Mouse (Mus musculus): Measurements from ENCODE around the gene Rad9b. TPM values are rescaled to one million over a fixed set of nuclear protein-coding genes. Genes with fewer than 3 reads are reported as not detected.

Gene Rad9b
- total RNA-seq, 1 experiment from 2014 or later: 7.4 TPM

DNA sequence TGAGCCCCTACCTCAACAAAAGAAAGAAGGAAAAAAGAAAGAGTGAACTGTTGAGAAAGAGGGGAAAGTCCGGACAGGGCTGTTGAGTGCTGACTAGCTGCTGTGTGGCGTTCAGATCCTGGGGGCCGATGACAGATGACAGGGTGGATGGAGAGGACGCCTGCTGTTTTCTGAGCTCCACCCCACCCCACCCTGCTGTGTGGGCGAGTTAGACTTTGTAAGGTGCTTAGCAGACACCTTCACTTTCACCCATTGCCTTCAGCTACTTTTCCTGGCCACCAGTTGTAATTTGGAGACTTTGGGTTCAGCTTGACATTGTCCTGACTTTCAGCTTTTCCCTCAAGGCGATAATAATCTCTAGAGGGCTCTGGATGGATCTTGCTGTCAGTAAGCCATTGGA lies 62.9 kb downstream of the Rad9b start:
- ATAC-seq (replicated peaks; ENCODE audit: insufficient number of reproducible peaks, low FRiP score, low TSS enrichment, poor library complexity, severe bottlenecking): no peak

DNA sequence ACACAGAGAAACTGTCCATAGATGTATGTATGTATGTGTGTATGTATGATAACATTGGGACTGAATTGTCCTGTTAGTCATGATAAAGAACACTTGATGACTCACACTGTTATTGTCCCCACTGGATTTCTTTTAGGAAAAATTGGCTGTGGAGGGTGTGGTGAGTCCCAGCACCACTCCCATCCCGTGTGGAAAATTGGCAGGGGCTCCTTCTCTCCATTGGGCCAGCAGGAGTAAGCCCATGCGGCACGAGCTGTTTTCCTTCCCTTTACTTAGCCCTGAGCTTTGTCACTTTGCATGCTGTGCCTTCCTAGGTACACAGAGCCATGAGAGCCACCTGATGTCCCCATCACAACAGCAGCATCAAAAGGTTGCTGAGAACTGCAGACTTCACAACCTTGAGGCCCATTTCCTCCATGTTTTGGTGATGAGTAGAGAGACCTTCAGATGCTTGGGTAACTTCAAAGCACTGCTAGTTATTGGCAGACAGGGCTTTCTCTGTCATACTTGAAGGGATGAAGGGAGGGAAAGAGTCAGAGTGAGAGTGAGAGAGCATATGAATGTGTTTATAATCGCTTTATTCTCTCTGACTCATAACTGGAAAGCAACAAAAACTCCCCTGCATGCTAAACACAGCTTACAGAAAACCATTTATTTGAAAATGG lies 65.8 kb downstream of the Rad9b start:
- no peak for ATAC-seq (replicated peaks; ENCODE audit: insufficient number of reproducible peaks, low FRiP score, low TSS enrichment, poor library complexity, severe bottlenecking)

DNA sequence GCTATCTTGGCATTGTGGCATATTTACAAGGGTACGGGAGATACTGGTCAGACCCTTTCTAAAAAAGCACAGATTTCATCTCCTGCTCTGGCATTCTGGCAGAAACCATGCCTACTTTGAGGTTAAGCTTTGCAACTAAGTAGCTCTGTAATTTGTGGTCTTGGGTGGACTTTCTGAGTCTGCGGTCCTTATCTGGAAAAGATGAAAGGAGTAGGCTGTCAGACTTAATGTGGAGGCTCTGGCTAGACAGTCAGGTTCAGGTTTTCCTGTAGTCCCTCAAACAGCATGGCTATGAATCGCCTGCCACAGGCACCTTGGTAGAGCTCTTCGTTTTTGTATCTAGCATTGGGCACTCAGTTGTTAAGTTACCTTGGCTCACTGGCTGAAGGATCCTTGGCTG lies 67.0 kb downstream of the Rad9b start:
- no peak for ATAC-seq (replicated peaks; ENCODE audit: insufficient number of reproducible peaks, low FRiP score, low TSS enrichment, poor library complexity, severe bottlenecking)

DNA sequence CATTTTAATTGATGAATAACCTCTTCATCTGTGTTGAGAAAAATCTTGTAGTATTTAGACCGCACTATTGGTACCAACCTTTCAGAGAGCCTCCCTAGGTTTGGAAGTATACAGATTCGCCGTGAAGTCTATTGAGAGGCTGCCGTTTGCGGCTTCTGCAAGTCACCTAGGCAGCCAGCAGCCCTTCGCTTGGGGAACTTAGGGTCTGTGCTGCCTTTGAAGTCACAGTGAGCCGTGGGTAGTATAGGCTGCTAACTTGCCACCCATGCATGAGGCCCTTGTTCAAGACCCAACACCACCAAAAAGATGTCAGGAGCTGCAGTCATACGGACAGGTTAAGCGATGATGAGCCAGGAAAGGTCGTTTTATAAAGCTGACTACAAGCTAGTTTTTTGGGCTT lies 67.8 kb downstream of the Rad9b start:
- no peak for ATAC-seq (replicated peaks; ENCODE audit: insufficient number of reproducible peaks, low FRiP score, low TSS enrichment, poor library complexity, severe bottlenecking)

DNA sequence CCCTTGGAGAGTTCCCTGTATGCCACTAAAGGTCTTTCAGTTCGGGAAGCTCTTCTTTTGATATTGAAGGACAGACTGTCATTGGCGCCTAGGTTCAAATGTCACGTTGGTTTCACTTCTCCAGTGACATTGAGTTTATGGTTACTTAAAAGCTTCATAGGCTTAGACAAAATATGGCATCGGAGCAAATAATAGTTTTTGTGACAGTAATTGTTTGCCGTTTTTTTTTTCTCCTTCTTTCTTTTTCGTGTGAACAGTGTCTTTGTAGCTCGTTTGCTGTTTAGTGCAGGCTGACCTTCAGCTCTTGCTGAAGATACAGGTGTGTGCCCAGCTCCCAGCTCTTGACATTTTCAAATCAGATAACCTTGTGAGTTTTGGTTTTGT lies 68.3 kb downstream of the Rad9b start:
- ATAC-seq (replicated peaks; ENCODE audit: insufficient number of reproducible peaks, low FRiP score, low TSS enrichment, poor library complexity, severe bottlenecking): peak; percentile 42

DNA sequence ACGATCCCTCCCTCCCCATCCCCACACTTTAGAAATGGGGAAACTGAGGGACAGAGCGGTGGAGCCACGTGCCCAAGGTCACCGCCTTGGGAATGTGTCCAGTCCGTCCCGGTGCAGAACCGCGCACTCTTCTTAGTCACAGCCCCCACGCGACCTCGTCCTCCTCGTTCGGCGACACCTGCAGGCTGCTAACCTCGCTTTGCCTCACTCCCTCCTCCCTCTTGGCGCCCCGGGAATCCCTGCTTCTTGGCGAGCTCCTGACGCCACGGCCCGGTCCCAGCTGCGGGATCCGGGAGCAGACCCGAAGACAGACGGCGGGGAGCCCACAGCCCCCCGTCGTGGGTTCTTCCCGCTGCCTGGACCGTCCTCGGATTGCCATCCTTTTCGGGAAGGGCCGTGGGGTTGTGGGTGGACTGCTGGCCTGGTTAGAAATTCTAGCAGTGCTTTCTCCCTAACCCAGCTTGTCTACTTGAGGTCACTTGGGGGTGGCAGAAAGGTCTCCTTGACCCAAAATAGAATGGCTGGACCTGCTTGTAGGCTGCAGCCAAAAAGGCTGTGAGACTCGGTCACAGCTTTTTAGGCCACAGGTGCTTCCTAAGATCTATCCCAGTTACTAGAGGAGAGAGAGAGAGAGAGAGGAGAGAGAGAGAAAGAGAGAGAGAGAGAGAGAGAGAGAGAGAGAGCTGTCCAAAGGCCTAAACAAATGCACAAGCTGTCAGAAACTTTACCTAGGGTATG lies 68.8 kb downstream of the Rad9b start:
- ATAC-seq (replicated peaks; ENCODE audit: insufficient number of reproducible peaks, low FRiP score, low TSS enrichment, poor library complexity, severe bottlenecking): no peak

DNA sequence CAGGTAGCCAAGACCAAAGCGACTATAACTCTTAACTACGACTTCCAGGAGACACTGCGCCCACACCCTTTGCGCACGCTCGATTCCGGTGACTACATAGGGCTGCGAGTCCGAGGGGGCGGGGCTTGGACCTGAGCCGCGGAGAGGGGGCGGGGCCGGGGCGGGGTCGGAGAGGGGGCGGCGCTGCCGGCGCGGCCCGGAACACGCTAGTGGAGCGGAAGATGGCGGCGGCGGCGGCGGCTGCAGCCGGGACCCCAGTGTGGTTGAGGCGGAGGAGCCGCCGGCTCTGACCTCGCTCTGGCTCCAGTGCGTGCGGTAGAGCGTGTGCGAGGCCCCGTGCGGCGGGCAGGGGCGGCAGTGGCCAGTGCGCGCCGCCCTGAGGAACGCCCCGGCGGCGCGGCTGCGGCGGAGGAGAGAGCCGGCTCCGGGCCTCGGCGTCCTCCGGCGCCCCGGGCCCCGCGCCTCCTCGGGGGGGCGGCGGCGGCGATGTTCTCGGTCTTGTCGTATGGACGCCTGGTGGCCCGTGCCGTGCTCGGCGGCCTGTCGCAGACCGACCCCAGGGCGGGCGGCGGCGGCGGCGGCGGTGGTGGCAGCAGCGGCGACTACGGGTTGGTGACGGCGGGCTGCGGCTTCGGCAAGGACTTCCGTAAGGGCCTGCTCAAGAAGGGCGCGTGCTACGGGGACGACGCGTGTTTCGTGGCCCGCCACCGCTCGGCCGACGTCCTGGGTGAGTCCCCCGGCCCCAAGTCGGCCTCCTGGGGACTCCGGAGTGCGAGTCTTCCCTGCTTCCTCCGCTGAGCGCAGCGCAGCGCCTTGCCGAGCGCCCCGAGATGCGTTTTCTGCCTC lies 69.6 kb downstream of the Rad9b start, which contains the start of gene Pptc7:
Gene Pptc7 (plus strand): TSS at position 183 of the 846 bp plus-strand sequence.
- peak; percentile 81 for ATAC-seq (replicated peaks; ENCODE audit: insufficient number of reproducible peaks, low FRiP score, low TSS enrichment, poor library complexity, severe bottlenecking)

DNA sequence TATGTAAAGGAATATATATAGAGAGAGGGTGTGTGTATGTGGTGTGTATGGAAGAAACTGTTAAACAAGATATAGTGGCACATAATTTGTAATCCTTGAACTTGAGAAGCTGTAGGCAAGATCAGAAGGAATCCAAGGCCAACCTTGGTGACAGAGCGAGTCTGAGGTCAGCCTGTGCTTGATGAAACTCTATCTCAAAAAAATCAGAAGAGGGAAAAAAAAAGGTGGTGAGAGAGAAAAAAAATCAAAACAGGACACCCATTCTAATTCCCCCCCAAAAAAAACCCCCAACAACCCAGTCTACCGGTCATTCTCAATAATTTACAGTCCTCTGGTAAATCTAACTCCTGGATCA lies 70.2 kb downstream of the Rad9b start:
- no peak for ATAC-seq (replicated peaks; ENCODE audit: insufficient number of reproducible peaks, low FRiP score, low TSS enrichment, poor library complexity, severe bottlenecking)

DNA sequence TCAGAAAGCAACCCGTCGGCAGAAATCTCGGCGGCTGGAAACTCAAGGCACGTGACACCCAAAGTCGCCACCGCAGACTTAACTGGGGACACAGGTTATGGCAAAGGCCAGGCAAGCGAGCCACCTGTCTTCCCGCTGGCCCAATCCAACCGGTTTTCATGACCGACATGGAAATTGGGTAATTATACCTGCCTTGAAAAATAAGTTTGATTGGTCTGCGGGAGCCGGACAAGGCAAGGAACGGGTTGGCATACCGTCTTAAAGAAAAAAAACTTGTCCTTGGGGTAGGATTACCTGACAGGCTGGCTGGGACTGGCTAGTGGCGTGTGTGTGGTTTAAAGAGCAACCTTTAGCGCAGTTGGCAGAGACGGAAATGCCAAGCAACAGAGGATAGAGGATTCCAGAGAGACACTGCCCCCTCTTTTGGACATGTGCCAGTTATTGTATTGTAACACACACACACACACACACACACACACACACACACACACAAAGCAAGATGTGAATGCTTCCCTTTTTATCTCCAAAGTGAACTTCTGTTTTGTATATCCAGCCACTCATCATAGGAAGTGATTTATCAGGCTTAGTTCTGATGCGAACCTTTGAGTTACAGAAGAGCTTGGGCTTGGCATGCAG lies 73.1 kb downstream of the Rad9b start:
- peak; percentile 57 for ATAC-seq (replicated peaks; ENCODE audit: insufficient number of reproducible peaks, low FRiP score, low TSS enrichment, poor library complexity, severe bottlenecking)

DNA sequence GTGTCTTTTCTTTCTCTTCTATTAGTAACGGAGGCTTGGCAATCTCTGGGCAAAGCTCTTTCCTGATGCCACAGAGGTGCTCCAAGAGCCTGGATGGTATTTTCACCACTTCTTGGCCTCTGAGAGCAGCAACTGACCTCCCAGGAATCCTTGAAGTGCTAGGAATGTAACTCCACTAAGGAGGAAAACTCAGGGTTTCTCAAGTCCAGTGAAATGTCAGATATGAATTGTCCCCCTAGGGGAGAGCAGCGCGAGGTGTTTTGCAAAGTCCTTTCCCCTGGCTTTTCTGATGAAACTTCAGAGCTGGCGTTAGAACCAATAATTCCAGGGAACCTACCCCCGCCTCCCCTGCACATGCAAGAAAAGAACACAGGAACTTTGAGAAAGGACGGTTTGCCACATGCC lies 73.6 kb downstream of the Rad9b start:
- ATAC-seq (replicated peaks; ENCODE audit: insufficient number of reproducible peaks, low FRiP score, low TSS enrichment, poor library complexity, severe bottlenecking): no peak

DNA sequence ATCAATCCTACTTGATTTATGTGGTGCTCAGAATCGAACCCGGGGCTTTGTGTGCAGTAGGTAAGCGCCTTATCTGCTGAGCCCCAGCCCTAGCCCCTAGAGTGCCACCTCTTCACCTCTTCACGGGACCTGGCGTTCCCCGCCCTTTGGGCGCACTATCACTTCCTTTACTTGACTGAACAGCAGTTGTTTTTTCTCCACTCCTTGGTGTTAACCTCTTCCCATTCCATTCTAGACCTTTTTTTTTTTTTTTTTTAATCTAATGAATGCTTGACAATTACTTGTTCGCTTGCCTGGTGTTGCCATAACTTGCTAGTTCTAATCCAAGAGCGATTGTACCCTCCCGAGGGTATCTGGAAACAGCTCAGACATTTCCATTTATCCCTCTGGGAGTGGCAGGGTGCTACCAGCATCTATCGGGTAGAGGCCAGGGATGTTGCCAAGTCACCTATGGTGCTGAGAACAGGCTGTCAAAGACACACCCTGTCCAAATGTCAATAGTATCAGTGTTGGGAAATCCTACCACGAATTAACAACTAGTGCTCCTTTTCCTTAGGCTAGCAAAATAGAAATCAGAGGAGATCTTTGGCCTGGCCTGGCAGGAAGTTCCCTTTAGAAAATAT lies 74.1 kb downstream of the Rad9b start:
- ATAC-seq (replicated peaks; ENCODE audit: insufficient number of reproducible peaks, low FRiP score, low TSS enrichment, poor library complexity, severe bottlenecking): no peak

DNA sequence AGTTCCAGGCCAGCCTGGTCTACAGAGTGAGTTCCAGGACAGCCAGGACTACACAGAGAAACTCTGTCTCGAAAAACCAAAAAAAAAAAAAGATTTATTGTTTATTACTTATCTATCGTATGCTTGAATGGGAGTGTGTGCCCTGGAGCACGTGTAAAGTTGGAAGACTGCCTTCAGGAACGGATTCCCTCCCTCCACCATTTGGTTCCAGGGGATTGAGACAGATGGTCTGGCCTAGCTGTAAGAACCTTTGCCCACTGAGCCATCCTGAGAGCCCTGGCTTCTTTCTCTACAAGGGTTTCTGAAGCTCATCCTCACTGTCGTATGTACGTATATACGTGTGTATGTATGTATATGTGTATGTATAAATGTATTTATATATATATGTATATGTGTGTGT lies 75.1 kb downstream of the Rad9b start:
- no peak for ATAC-seq (replicated peaks; ENCODE audit: insufficient number of reproducible peaks, low FRiP score, low TSS enrichment, poor library complexity, severe bottlenecking)

DNA sequence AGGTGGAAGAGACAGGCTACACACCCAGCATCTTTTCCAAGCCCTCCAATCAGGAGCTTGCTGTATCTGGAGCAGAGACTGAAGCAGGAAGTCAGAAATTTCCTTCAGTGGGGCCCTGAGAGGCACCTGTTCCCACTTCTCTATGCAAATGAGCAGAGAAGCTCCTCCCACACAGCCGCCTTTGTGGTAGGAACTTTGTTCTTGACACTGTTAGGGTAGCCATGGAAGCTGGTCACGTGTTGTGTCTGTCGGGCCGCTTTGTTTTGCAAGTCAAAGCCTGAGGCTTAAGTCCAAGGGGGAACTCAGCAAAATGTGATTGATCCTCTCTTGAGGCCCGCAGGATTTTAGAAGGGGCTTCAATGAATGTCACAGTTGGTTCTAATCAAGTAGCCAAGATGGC lies 79.2 kb downstream of the Rad9b start:
- peak; percentile 95 for ATAC-seq (replicated peaks; ENCODE audit: insufficient number of reproducible peaks, low FRiP score, low TSS enrichment, poor library complexity, severe bottlenecking)

Other genes with a start within 250 kb of the Rad9b start
- gene Ccdc63, start 213.4 kb downstream of the Rad9b start, total RNA-seq (2017): 0.48 TPM in 1 of 3 replicates, not detected in the others
- gene Ppp1cc, start 196.0 kb downstream of the Rad9b start, total RNA-seq (2017): 150 to 191 TPM (median 177 TPM) in 3 replicates
- 25.7 to 39.4 TPM (median 30.3 TPM) in 3 replicates for gene Hvcn1, start 147.4 kb downstream of the Rad9b start, total RNA-seq (2017)
- 1.1 to 4.4 TPM (median 2.0 TPM) in 3 replicates for gene Tctn1, start 89.8 kb downstream of the Rad9b start, total RNA-seq (2017)
- 33.3 to 37.2 TPM (median 36.9 TPM) in 3 replicates for gene Pptc7, start 69.9 kb downstream of the Rad9b start, total RNA-seq (2017)
- gene Vps29, start 136 bp upstream of the Rad9b start, total RNA-seq (2017): 63.4 to 67.5 TPM (median 67.5 TPM) in 3 replicates
- gene Gpn3, start 17.6 kb upstream of the Rad9b start, total RNA-seq (2017): 42.8 to 46.5 TPM (median 45.0 TPM) in 3 replicates
- 2.2 to 7.9 TPM (median 5.5 TPM) in 3 replicates for gene Fam216a, start 18.1 kb upstream of the Rad9b start, total RNA-seq (2017)
- gene Arpc3, start 37.6 kb upstream of the Rad9b start, total RNA-seq (2017): 945 to 1,364 TPM (median 1,320 TPM) in 3 replicates
- 14.2 to 35.4 TPM (median 20.5 TPM) in 3 replicates for gene Anapc7, start 67.5 kb upstream of the Rad9b start, total RNA-seq (2017)
- 84.0 to 111 TPM (median 86.3 TPM) in 3 replicates for gene Atp2a2, start 148.0 kb upstream of the Rad9b start, total RNA-seq (2017)

All from monocyte, adult 5-6 weeks (primary cell).